Mouse (Mus musculus) hindbrain, embryonic 15.5 days (tissue): ENCODE data around the gene Tbc1d8. TPM values are rescaled to one million over a fixed set of nuclear protein-coding genes. Genes with fewer than 3 reads are reported as not detected.
A peak's percentile ranks its signal among the peaks of the same experiment; 100 is the strongest.

Experiments used
- ATAC-seq: fragments of 200-750 bp; cut with Nextera tagmentation; 2 replicates; pipeline ENCODE4 v1.8.0; 2017; ENCODE audit warnings: low read depth, moderate number of reproducible peaks, moderate TSS enrichment; ENCODE audit not compliant: low FRiP score
- H3K27ac ChIP-seq: fragments of 300-500 bp; sonication (generic); replicated peaks from 2 replicates; pipeline ENCODE4 v1.5.1; 2015; ENCODE audit warnings: mild to moderate bottlenecking, inconsistent platforms
- H3K27me3 ChIP-seq: fragments of 300-500 bp; sonication (generic); 2 replicates; pipeline ENCODE4 v1.6.1; 2015; ENCODE audit warnings: control low read depth, inconsistent platforms
- H3K36me3 ChIP-seq: fragments of 300-500 bp; sonication (generic); 2 replicates; pipeline ENCODE4 v1.6.1; 2015; ENCODE audit warnings: control low read depth, inconsistent platforms
- H3K4me1 ChIP-seq: fragments of 300-500 bp; sonication (generic); replicated peaks from 2 replicates; pipeline ENCODE4 v1.6.1; 2015; ENCODE audit warnings: control low read depth, inconsistent platforms
- H3K4me2 ChIP-seq: fragments of 300-500 bp; sonication (generic); 2 replicates; pipeline ENCODE4 v1.6.1; 2015; ENCODE audit warnings: moderate library complexity, mild to moderate bottlenecking, inconsistent platforms
- H3K4me3 ChIP-seq: fragments of 300-500 bp; sonication (generic); 2 replicates; pipeline ENCODE4 v1.5.1; 2015; ENCODE audit warnings: mild to moderate bottlenecking, inconsistent platforms
- H3K9ac ChIP-seq: fragments of 300-500 bp; sonication (generic); 2 replicates; pipeline ENCODE4 v1.6.1; 2015; ENCODE audit warnings: inconsistent platforms
- H3K9me3 ChIP-seq: fragments of 300-500 bp; sonication (generic); 2 replicates; pipeline ENCODE4 v1.6.1; 2016; ENCODE audit warnings: control low read depth, inconsistent platforms
- WGBS: fragments of 180-500 bp; shearing (Covaris S2); methylation state at CpG from one replicate; pipeline ENCODE4 v1.1.7; 2015; 5-methylcytosine and 5-hydroxymethylcytosine counted together
- polyA plus RNA-seq: library from polyadenylated mRNA; unstranded; fragments of >200 nt; fragmentation: Nextera tagmentation; extraction: Ambion mirVana; gene quantifications from 2 replicates; pipeline ENCODE4 v1.2.1, GENCODE M21; 2015

Tbc1d8 gene
- 10.5 and 11.2 TPM in 2 replicates for polyA plus RNA-seq

- Histone ChIP-seq H3K4me3 (peak within 1 kb of the TSS; percentile 91), H3K36me3 (no peaks in the 10 kb centered on the region), H3K27me3 (0 out of 2 replicates have a peak, but pooled peaks cover 3% of the 10 kb centered on the region), H3K27ac (peak within 1 kb of the TSS; percentile 88), H3K9me3 (no peaks in the 10 kb centered on the region), H3K4me2 (peak within 1 kb of the TSS; percentile 89), H3K4me1 (peaks cover 18% of the 10 kb centered on the region), H3K9ac (peak within 1 kb of the TSS; percentile 86)
- ATAC-seq, result peak; percentile 95
- under 1% methylated on average over 90 of the region's 90 CpGs for WGBS
Observed at GRCm38 (mm10) chr1:39478057-39478895, at the start of gene Tbc1d8. Tbc1d8 (minus strand) TSS chr1:39478755.

- WGBS, result 54% methylated on average over 6 of the region's 6 CpGs
- H3K9ac ChIP-seq, result no peak overlapping the region
- H3K27ac ChIP-seq, result no peak overlapping the region
- no peak overlapping the region for H3K4me3 ChIP-seq
- H3K4me2 ChIP-seq, result no peak overlapping the region
- no peaks in the 10 kb centered on the region for H3K9me3 ChIP-seq
- H3K27me3 ChIP-seq, result no peaks in the 10 kb centered on the region
- ATAC-seq, result no peak
- no peaks in the 10 kb centered on the region for H3K4me1 ChIP-seq
- no peaks in the 10 kb centered on the region for H3K36me3 ChIP-seq
Observed at GRCm38 (mm10) chr1:39528319-39528718, 49.8 kb upstream of the Tbc1d8 start.

GRCm38 (mm10) chr1:39527432-39527831 is 48.9 kb upstream of the Tbc1d8 start:
- no peak overlapping the region for H3K4me2 ChIP-seq
- no peak overlapping the region for H3K9ac ChIP-seq
- H3K36me3 ChIP-seq, result no peaks in the 10 kb centered on the region
- H3K9me3 ChIP-seq, result no peaks in the 10 kb centered on the region
- whole genome bisulfite sequencing, result 14% methylated on average over 7 of the region's 7 CpGs
- no peak overlapping the region for H3K27ac ChIP-seq
- no peaks in the 10 kb centered on the region for H3K4me1 ChIP-seq
- no peak overlapping the region for H3K4me3 ChIP-seq
- H3K27me3 ChIP-seq, result no peaks in the 10 kb centered on the region
- ATAC-seq, result no peak; the same call in 1 of the 2 replicates

- Histone ChIP-seq H3K27ac (no peak overlapping the region), H3K27me3 (no peaks in the 10 kb centered on the region), H3K9ac (no peak overlapping the region), H3K36me3 (no peaks in the 10 kb centered on the region), H3K4me1 (no peaks in the 10 kb centered on the region), H3K4me3 (no peak overlapping the region), H3K4me2 (no peak overlapping the region), H3K9me3 (no peaks in the 10 kb centered on the region)
- WGBS, result 85% methylated on average over 9 of the region's 9 CpGs
- no peak for ATAC-seq
Observed at GRCm38 (mm10) chr1:39526371-39527167, 48.0 kb upstream of the Tbc1d8 start.

- no peak overlapping the region for H3K27ac ChIP-seq
- H3K9ac ChIP-seq, result no peak overlapping the region
- H3K4me2 ChIP-seq, result no peak overlapping the region
- WGBS, result 80% methylated on average over 7 of the region's 7 CpGs
- H3K9me3 ChIP-seq, result no peaks in the 10 kb centered on the region
- H3K27me3 ChIP-seq, result no peaks in the 10 kb centered on the region
- ATAC-seq, result no peak
- H3K36me3 ChIP-seq, result no peaks in the 10 kb centered on the region
- H3K4me3 ChIP-seq, result no peak overlapping the region
- H3K4me1 ChIP-seq, result no peaks in the 10 kb centered on the region
Observed at GRCm38 (mm10) chr1:39525763-39526162, 47.2 kb upstream of the Tbc1d8 start.

- Histone ChIP-seq H3K4me2 (no peak overlapping the region), H3K9ac (no peak overlapping the region), H3K4me1 (no peaks in the 10 kb centered on the region), H3K27ac (no peak overlapping the region), H3K9me3 (no peaks in the 10 kb centered on the region), H3K4me3 (no peak overlapping the region), H3K36me3 (no peaks in the 10 kb centered on the region), H3K27me3 (no peaks in the 10 kb centered on the region)
- peak; percentile 48; the same call in 1 of the 2 replicates for ATAC-seq
- 30% methylated on average over 5 of the region's 5 CpGs for WGBS
Observed at GRCm38 (mm10) chr1:39522519-39522918, 44.0 kb upstream of the Tbc1d8 start.

- no peak overlapping the region for H3K27ac ChIP-seq
- no peaks in the 10 kb centered on the region for H3K4me1 ChIP-seq
- 90% methylated on average over 7 of the region's 7 CpGs for WGBS
- H3K4me3 ChIP-seq, result no peak overlapping the region
- no peak overlapping the region for H3K9ac ChIP-seq
- H3K4me2 ChIP-seq, result no peak overlapping the region
- H3K27me3 ChIP-seq, result no peaks in the 10 kb centered on the region
- ATAC-seq, result no peak
- H3K9me3 ChIP-seq, result no peaks in the 10 kb centered on the region
- H3K36me3 ChIP-seq, result no peaks in the 10 kb centered on the region
Observed at GRCm38 (mm10) chr1:39521326-39521725, 42.8 kb upstream of the Tbc1d8 start.

- Histone ChIP-seq H3K4me1 (0 out of 2 replicates have a peak, but pooled peaks cover 10% of the 10 kb centered on the region), H3K4me3 (no peak overlapping the region), H3K36me3 (no peaks in the 10 kb centered on the region), H3K9me3 (no peaks in the 10 kb centered on the region), H3K9ac (no peak overlapping the region), H3K27ac (0 out of 2 replicates have a peak overlapping the region, but pooled peaks have one; percentile 8), H3K4me2 (no peak overlapping the region), H3K27me3 (no peaks in the 10 kb centered on the region)
- ATAC-seq, result no peak
- 81% methylated on average over 10 of the region's 10 CpGs for WGBS
Observed at GRCm38 (mm10) chr1:39515303-39515991, 36.9 kb upstream of the Tbc1d8 start.

- no peak for ATAC-seq
Observed at GRCm38 (mm10) chr1:39512183-39512582, 33.6 kb upstream of the Tbc1d8 start.

GRCm38 (mm10) chr1:39511775-39512174 is 33.2 kb upstream of the Tbc1d8 start:
- no peak overlapping the region for H3K4me3 ChIP-seq
- 66% methylated on average over 8 of the region's 8 CpGs for WGBS
- no peak for ATAC-seq
- no peak overlapping the region for H3K9ac ChIP-seq
- H3K36me3 ChIP-seq, result no peaks in the 10 kb centered on the region
- no peaks in the 10 kb centered on the region for H3K27me3 ChIP-seq
- no peak overlapping the region for H3K4me2 ChIP-seq
- 0 out of 2 replicates have a peak, but pooled peaks cover 10% of the 10 kb centered on the region for H3K4me1 ChIP-seq
- H3K9me3 ChIP-seq, result no peaks in the 10 kb centered on the region
- H3K27ac ChIP-seq, result no peak overlapping the region

More at GRCm38 (mm10) chr1:39512183-39512582, 33.6 kb upstream of the Tbc1d8 start:
- Histone ChIP-seq H3K4me2 (no peak overlapping the region), H3K4me1 (0 out of 2 replicates have a peak, but pooled peaks cover 10% of the 10 kb centered on the region), H3K27ac (no peak overlapping the region), H3K27me3 (no peaks in the 10 kb centered on the region), H3K9me3 (no peaks in the 10 kb centered on the region), H3K36me3 (no peaks in the 10 kb centered on the region), H3K9ac (no peak overlapping the region), H3K4me3 (no peak overlapping the region)
- WGBS, result 62% methylated on average over 1 of the region's 1 CpGs

GRCm38 (mm10) chr1:39505600-39505999 is 27.0 kb upstream of the Tbc1d8 start:
- no peak for ATAC-seq
- WGBS, result 79% methylated on average over 9 of the region's 9 CpGs
- no peaks in the 10 kb centered on the region for H3K36me3 ChIP-seq

More at GRCm38 (mm10) chr1:39505600-39505999, 27.0 kb upstream of the Tbc1d8 start:
- Histone ChIP-seq H3K9ac (no peak overlapping the region), H3K27me3 (no peaks in the 10 kb centered on the region), H3K27ac (no peak overlapping the region), H3K4me1 (no peaks in the 10 kb centered on the region), H3K4me2 (no peak overlapping the region), H3K4me3 (no peak overlapping the region), H3K9me3 (no peaks in the 10 kb centered on the region)
